Mouse (Mus musculus) embryonic fibroblast, embryonic 13.5 days (primary cell): ENCODE measurements at regions not wholly inside any gene's neighbourhood (a gene's known extent, or its start where the extent isn't known, plus 50 kb on each side); places are given as distances from the start of the nearest gene placed in this dataset.

Source experiments
- H3K27ac ChIP-seq: 2 replicates; pipeline ENCODE4 v1.5.1; 2012; ENCODE audit warnings: low read length, control low read depth, inconsistent platforms; ENCODE audit not compliant: insufficient read depth
- H3K4me1 ChIP-seq: 2 replicates; pipeline ENCODE4 v1.6.1; 2011; ENCODE audit warnings: low read length; ENCODE audit not compliant: control insufficient read depth, insufficient read depth
- H3K4me3 ChIP-seq: 2 replicates; pipeline ENCODE4 v1.5.1; 2011; ENCODE audit warnings: mild to moderate bottlenecking, control low read depth, low read length; ENCODE audit not compliant: insufficient read depth
- CTCF ChIP-seq: IDR thresholded peaks from 2 replicates; pipeline ENCODE4 v1.5.1; 2011; ENCODE audit warnings: mild to moderate bottlenecking, control low read depth, low read length, moderate library complexity, borderline replicate concordance; ENCODE audit not compliant: insufficient read depth
- POLR2A ChIP-seq: IDR thresholded peaks from 2 replicates; pipeline ENCODE4 v1.6.1; 2011; ENCODE audit warnings: low read depth, mild to moderate bottlenecking, control low read depth, low read length, moderate library complexity

- H3K27ac ChIP-seq, result no peak overlapping the region
- TF ChIP-seq POLR2A, result no peak
- TF ChIP-seq CTCF, result no peak
Measured at GRCm38 (mm10) chr4:8374737-8375489, 136.1 kb upstream of the Car8 start.

GRCm38 (mm10) chr4:8374061-8374460, 135.2 kb upstream of the Car8 start:
- TF ChIP-seq POLR2A (no peak), CTCF (no peak)
- no peak overlapping the region for H3K27ac ChIP-seq
- H3K4me3 ChIP-seq, result no peak overlapping the region
- H3K4me1 ChIP-seq, result no peaks in the 10 kb centered on the region

More at GRCm38 (mm10) chr4:8374737-8375489, 136.1 kb upstream of the Car8 start:
- Histone ChIP-seq H3K4me3 (no peak overlapping the region), H3K4me1 (no peaks in the 10 kb centered on the region)

- no peak overlapping the region for H3K4me3 ChIP-seq
- TF ChIP-seq POLR2A (no peak), CTCF (no peak)
Measured at GRCm38 (mm10) chr4:8372069-8372468, 133.2 kb upstream of the Car8 start.

GRCm38 (mm10) chr4:8370786-8371185, 131.9 kb upstream of the Car8 start:
- H3K4me3 ChIP-seq, result no peak overlapping the region
- TF ChIP-seq CTCF (no peak), POLR2A (no peak)
- H3K27ac ChIP-seq, result no peak overlapping the region
- no peaks in the 10 kb centered on the region for H3K4me1 ChIP-seq

More at GRCm38 (mm10) chr4:8372069-8372468, 133.2 kb upstream of the Car8 start:
- Histone ChIP-seq H3K4me1 (no peaks in the 10 kb centered on the region), H3K27ac (no peak overlapping the region)

GRCm38 (mm10) chr4:8367487-8368276, 128.8 kb upstream of the Car8 start:
- Histone ChIP-seq H3K4me3 (no peak overlapping the region), H3K27ac (no peak overlapping the region), H3K4me1 (no peaks in the 10 kb centered on the region)
- TF ChIP-seq POLR2A (no peak), CTCF (no peak)

GRCm38 (mm10) chr4:8366978-8367377, 128.1 kb upstream of the Car8 start:
- Histone ChIP-seq H3K27ac (no peak overlapping the region), H3K4me1 (no peaks in the 10 kb centered on the region), H3K4me3 (no peak overlapping the region)
- TF ChIP-seq CTCF (no peak), POLR2A (no peak)

GRCm38 (mm10) chr4:8362409-8362808, 123.6 kb upstream of the Car8 start:
- Histone ChIP-seq H3K4me3 (no peak overlapping the region), H3K27ac (no peak overlapping the region), H3K4me1 (no peaks in the 10 kb centered on the region)
- TF ChIP-seq POLR2A, result no peak
- no peak for TF ChIP-seq CTCF

GRCm38 (mm10) chr4:8361931-8362330, 123.1 kb upstream of the Car8 start:
- TF ChIP-seq CTCF (no peak), POLR2A (no peak)
- Histone ChIP-seq H3K4me3 (no peak overlapping the region), H3K27ac (no peak overlapping the region), H3K4me1 (no peaks in the 10 kb centered on the region)

- H3K4me3 ChIP-seq, result no peak overlapping the region
- TF ChIP-seq POLR2A (no peak), CTCF (no peak)
- no peaks in the 10 kb centered on the region for H3K4me1 ChIP-seq
- no peak overlapping the region for H3K27ac ChIP-seq
Measured at GRCm38 (mm10) chr4:8361305-8361704, 122.5 kb upstream of the Car8 start.

GRCm38 (mm10) chr4:8357443-8357842, 118.6 kb upstream of the Car8 start:
- no peak for TF ChIP-seq POLR2A
- no peak for TF ChIP-seq CTCF
- H3K4me1 ChIP-seq, result no peaks in the 10 kb centered on the region
- H3K4me3 ChIP-seq, result no peak overlapping the region
- no peak overlapping the region for H3K27ac ChIP-seq
